Mouse (Mus musculus) hindbrain, embryonic 16.5 days (tissue): ENCODE measurements around the gene Gpam. TPM values are rescaled to one million over a fixed set of nuclear protein-coding genes. Genes with fewer than 3 reads are reported as not detected.
A peak's percentile ranks its signal among the peaks of the same experiment; 100 is the strongest.

Experiments
- ATAC-seq: fragments of 200-750 bp; cut with Nextera tagmentation; 2 replicates; pipeline ENCODE4 v1.8.0; 2017; ENCODE audit warnings: moderate TSS enrichment, moderate library complexity
- H3K27ac ChIP-seq: fragments of 300-500 bp; sonication (generic); 2 replicates; pipeline ENCODE4 v1.5.1; 2014; ENCODE audit warnings: low read depth, mild to moderate bottlenecking, control low read depth, low read length, moderate library complexity
- H3K27me3 ChIP-seq: fragments of 300-500 bp; sonication (generic); replicated peaks from 2 replicates; pipeline ENCODE4 v1.6.1; 2014; ENCODE audit warnings: low read length; ENCODE audit not compliant: control insufficient read depth, insufficient read depth
- H3K36me3 ChIP-seq: fragments of 300-500 bp; sonication (generic); 2 replicates; pipeline ENCODE4 v1.6.1; 2014; ENCODE audit warnings: mild to moderate bottlenecking, low read length, moderate library complexity, mixed read lengths; ENCODE audit not compliant: control insufficient read depth, insufficient read depth
- H3K4me1 ChIP-seq: fragments of 300-500 bp; sonication (generic); 2 replicates; pipeline ENCODE4 v1.6.1; 2014; ENCODE audit warnings: low read depth, low read length; ENCODE audit not compliant: control insufficient read depth, insufficient read depth
- H3K4me2 ChIP-seq: fragments of 300-500 bp; sonication (generic); 2 replicates; pipeline ENCODE4 v1.6.1; 2014; ENCODE audit warnings: mild to moderate bottlenecking, low read length, control low read depth, moderate library complexity
- H3K4me3 ChIP-seq: fragments of 300-500 bp; sonication (generic); 2 replicates; pipeline ENCODE4 v1.5.1; 2014; ENCODE audit warnings: mild to moderate bottlenecking, low read length, control low read depth, moderate library complexity
- H3K9ac ChIP-seq: fragments of 300-500 bp; sonication (generic); 2 replicates; pipeline ENCODE4 v1.6.1; 2014; ENCODE audit warnings: low read depth, mild to moderate bottlenecking, control low read depth, low read length, moderate library complexity
- H3K9me3 ChIP-seq: fragments of 300-500 bp; sonication (generic); 2 replicates; pipeline ENCODE4 v1.6.1; 2014; ENCODE audit warnings: mild to moderate bottlenecking, low read length, moderate library complexity; ENCODE audit not compliant: control insufficient read depth
- WGBS: fragments of 180-500 bp; shearing (Covaris S2); extraction: QIAGEN DNeasy Blood & Tissue Kit; methylation state at CpG from one replicate; pipeline ENCODE4 v1.1.7; 2014; 5-methylcytosine and 5-hydroxymethylcytosine counted together
- polyA plus RNA-seq: library from polyadenylated mRNA; unstranded; fragments of >200 nt; fragmentation: Nextera tagmentation; extraction: Ambion mirVana; gene quantifications from 2 replicates; pipeline ENCODE4 v1.2.1, GENCODE M21; 2015

The Gpam gene
- polyA plus RNA-seq, 1 experiment from 2014 or later = 20.4 TPM

- no peak for ATAC-seq
- Histone ChIP-seq H3K27ac (no peak overlapping the region), H3K9ac (no peak overlapping the region), H3K4me3 (no peak overlapping the region), H3K4me2 (no peak overlapping the region), H3K4me1 (peaks cover 7% of the 10 kb centered on the region), H3K36me3 (no peaks in the 10 kb centered on the region; the same call in 1 of the 2 replicates), H3K27me3 (no peaks in the 10 kb centered on the region), H3K9me3 (no peaks in the 10 kb centered on the region)
- WGBS = 82% methylated on average over 8 of the region's 8 CpGs
Measured at GRCm38 (mm10) chr19:55062501-55062900, 64.5 kb downstream of the Gpam start.

GRCm38 (mm10) chr19:55061951-55062350 lies 65.1 kb downstream of the Gpam start:
- H3K36me3 ChIP-seq = no peaks in the 10 kb centered on the region
- ATAC-seq = peak; percentile 43
- H3K9me3 ChIP-seq = no peaks in the 10 kb centered on the region
- H3K27me3 ChIP-seq = no peaks in the 10 kb centered on the region
- 26% methylated on average over 4 of the region's 5 CpGs for WGBS
- no peak overlapping the region for H3K27ac ChIP-seq
- no peak overlapping the region for H3K4me2 ChIP-seq
- H3K9ac ChIP-seq = no peak overlapping the region
- peaks cover 7% of the 10 kb centered on the region for H3K4me1 ChIP-seq
- H3K4me3 ChIP-seq = no peak overlapping the region

GRCm38 (mm10) chr19:55061447-55061901 lies 65.6 kb downstream of the Gpam start:
- Histone ChIP-seq H3K4me3 (peak overlapping the region; percentile 34), H3K4me2 (peak overlapping the region; percentile 63), H3K36me3 (no peaks in the 10 kb centered on the region), H3K27ac (peak overlapping the region; percentile 37; the same call in 1 of the 2 replicates), H3K9me3 (no peaks in the 10 kb centered on the region), H3K9ac (peak overlapping the region; percentile 59), H3K4me1 (peaks cover 7% of the 10 kb centered on the region), H3K27me3 (no peaks in the 10 kb centered on the region)
- ATAC-seq = peak; percentile 64
- WGBS = 6% methylated on average over 14 of the region's 14 CpGs

GRCm38 (mm10) chr19:55060964-55061363 lies 66.1 kb downstream of the Gpam start:
- no peak overlapping the region; the same call in 1 of the 2 replicates for H3K27ac ChIP-seq
- H3K27me3 ChIP-seq = no peaks in the 10 kb centered on the region
- peaks cover 7% of the 10 kb centered on the region for H3K4me1 ChIP-seq
- H3K36me3 ChIP-seq = no peaks in the 10 kb centered on the region
- peak overlapping the region; percentile 59 for H3K9ac ChIP-seq
- peak overlapping the region; percentile 34 for H3K4me3 ChIP-seq
- no peaks in the 10 kb centered on the region for H3K9me3 ChIP-seq
- peak; percentile 73 for ATAC-seq
- 8% methylated on average over 7 of the region's 7 CpGs for WGBS
- H3K4me2 ChIP-seq = peak overlapping the region; percentile 63

GRCm38 (mm10) chr19:55057483-55057882 lies 69.6 kb downstream of the Gpam start:
- Histone ChIP-seq H3K4me3 (no peak overlapping the region), H3K4me1 (peaks cover 7% of the 10 kb centered on the region), H3K27me3 (no peaks in the 10 kb centered on the region), H3K9ac (no peak overlapping the region), H3K36me3 (no peaks in the 10 kb centered on the region), H3K27ac (no peak overlapping the region), H3K4me2 (no peak overlapping the region), H3K9me3 (no peaks in the 10 kb centered on the region)
- 59% methylated on average over 5 of the region's 5 CpGs for WGBS
- ATAC-seq = peak; percentile 64; the same call in 1 of the 2 replicates

- ATAC-seq = no peak
- no peaks in the 10 kb centered on the region for H3K36me3 ChIP-seq
- no peak overlapping the region for H3K9ac ChIP-seq
- no peak overlapping the region for H3K4me3 ChIP-seq
- H3K27me3 ChIP-seq = no peaks in the 10 kb centered on the region
- 0 out of 2 replicates have a peak, but pooled peaks cover 1% of the 10 kb centered on the region for H3K4me1 ChIP-seq
- H3K4me2 ChIP-seq = no peak overlapping the region
- WGBS = 95% methylated on average over 10 of the region's 10 CpGs
- no peaks in the 10 kb centered on the region for H3K9me3 ChIP-seq
- no peak overlapping the region for H3K27ac ChIP-seq
Measured at GRCm38 (mm10) chr19:55055634-55056269, 71.3 kb downstream of the Gpam start.

- 71% methylated on average over 4 of the region's 4 CpGs for WGBS
- Histone ChIP-seq H3K36me3 (no peaks in the 10 kb centered on the region), H3K9ac (no peak overlapping the region), H3K9me3 (no peaks in the 10 kb centered on the region), H3K4me3 (no peak overlapping the region), H3K4me2 (no peak overlapping the region), H3K4me1 (no peaks in the 10 kb centered on the region), H3K27me3 (no peaks in the 10 kb centered on the region), H3K27ac (no peak overlapping the region)
- no peak for ATAC-seq
Measured at GRCm38 (mm10) chr19:55053163-55053562, 73.9 kb downstream of the Gpam start.

- Histone ChIP-seq H3K9me3 (no peaks in the 10 kb centered on the region), H3K4me1 (no peaks in the 10 kb centered on the region), H3K9ac (no peak overlapping the region), H3K4me3 (no peak overlapping the region), H3K4me2 (no peak overlapping the region), H3K27ac (no peak overlapping the region), H3K36me3 (no peaks in the 10 kb centered on the region), H3K27me3 (no peaks in the 10 kb centered on the region)
- no peak for ATAC-seq
- 76% methylated on average over 7 of the region's 7 CpGs for WGBS
Measured at GRCm38 (mm10) chr19:55037406-55037805, 89.6 kb downstream of the Gpam start.

GRCm38 (mm10) chr19:55018872-55019271 lies 108.2 kb downstream of the Gpam start:
- Histone ChIP-seq H3K9ac (no peak overlapping the region), H3K4me2 (no peak overlapping the region), H3K27ac (no peak overlapping the region), H3K4me1 (no peaks in the 10 kb centered on the region), H3K36me3 (no peaks in the 10 kb centered on the region), H3K27me3 (no peaks in the 10 kb centered on the region), H3K4me3 (no peak overlapping the region), H3K9me3 (no peaks in the 10 kb centered on the region)
- ATAC-seq = peak; percentile 80
- 41% methylated on average over 1 of the region's 1 CpGs for WGBS
